Mouse (Mus musculus) megakaryocyte-erythroid progenitor cell, adult 5-6 weeks (primary cell): ENCODE results near the gene 1700012A03Rik. TPM values are rescaled to one million over a fixed set of nuclear protein-coding genes. Genes with fewer than 3 reads are reported as not detected.

Experiments
- ATAC-seq: replicated peaks from 2 replicates; pipeline ENCODE4 v1.8.0; 2016; ENCODE audit warnings: mild to moderate bottlenecking, inconsistent platforms; ENCODE audit not compliant: severe bottlenecking, poor library complexity, low FRiP score, low TSS enrichment
- total RNA-seq, 2 experiments: library from RNA; stranded (forward) in 1 of 2; stranded (reverse) in 1 of 2; fragments of 200-1000, 215-1000 nt in 1 of 2; fragments of >200 nt in 1 of 2; fragmentation: Nextera tagmentation in 1 of 2; gene quantifications; 2 replicates each; pipeline ENCODE4 v1.2.3; 2014 to 2017

Gene 1700012A03Rik
- total RNA-seq, 2 experiments from 2014 or later, result not detected

- no peak for ATAC-seq
These were observed 15.9 kb downstream of the 1700012A03Rik start for GRCm38 (mm10) chr6:32065789-32066510.

DNA sequence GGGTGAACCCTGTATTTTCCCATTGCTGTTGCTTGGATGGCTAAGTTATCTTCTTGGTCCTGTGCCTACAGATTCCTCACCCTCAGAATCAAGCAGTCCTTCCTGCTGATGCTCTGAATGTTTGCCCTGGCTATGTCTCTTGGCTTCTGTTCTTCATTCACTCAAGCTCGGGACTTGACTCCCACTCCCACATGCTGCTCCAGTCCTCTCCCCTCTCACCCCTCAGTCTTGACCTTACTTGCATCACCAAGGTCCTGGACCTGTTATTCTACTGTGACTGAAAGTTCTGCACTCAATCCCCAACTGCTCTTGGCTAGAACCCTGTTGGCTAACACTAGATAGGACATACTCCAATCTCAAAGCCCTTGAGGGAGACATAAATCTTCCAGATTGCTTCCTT, 22.1 kb downstream of the 1700012A03Rik start:
- ATAC-seq, result no peak

- no peak for ATAC-seq
These were observed 43.3 kb downstream of the 1700012A03Rik start for GRCm38 (mm10) chr6:32093312-32093711.

DNA sequence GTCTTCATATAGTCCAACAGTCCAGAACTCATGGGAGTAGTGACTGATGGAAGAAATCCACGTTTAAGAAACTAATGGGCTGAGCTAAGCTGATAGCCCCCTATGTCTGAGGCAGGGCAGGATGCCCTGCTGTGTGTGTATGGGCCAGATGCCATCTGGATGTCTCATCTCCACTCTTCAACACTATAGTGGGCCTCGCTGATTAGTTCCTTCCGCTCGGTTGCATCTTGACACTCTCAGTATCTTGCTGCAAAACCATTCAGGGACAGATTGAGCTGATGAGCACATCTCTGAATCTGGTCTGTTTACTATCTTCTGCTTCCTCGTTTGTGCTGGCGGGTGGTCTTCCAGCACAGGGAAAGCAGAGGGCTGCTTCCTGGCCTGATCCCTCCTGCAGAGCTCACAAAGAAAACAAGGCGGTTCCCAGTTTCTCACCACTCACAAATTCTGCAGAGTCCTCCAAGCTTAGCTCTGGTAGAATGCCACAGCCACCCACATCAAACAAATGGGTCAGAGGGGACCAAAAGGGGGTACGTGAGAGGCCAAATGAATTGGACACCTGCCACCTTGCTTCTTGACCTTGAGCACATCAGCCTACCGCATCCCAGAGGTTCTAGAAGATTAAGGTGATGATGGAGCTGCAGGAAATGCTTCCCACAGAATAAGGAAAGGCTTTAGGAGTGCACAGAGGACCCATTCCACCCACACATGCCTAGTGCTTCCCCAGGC, 55.7 kb downstream of the 1700012A03Rik start:
- ATAC-seq, result no peak
